Mouse (Mus musculus) forebrain, embryonic 14.5 days (tissue): ENCODE measurements around the gene Pofut1. TPM values are rescaled to one million over a fixed set of nuclear protein-coding genes. Genes with fewer than 3 reads are reported as not detected.

Experiments
- ATAC-seq: fragments of 200-750 bp; cut with Nextera tagmentation; 2 replicates; pipeline ENCODE4 v1.8.0; 2017; ENCODE audit warnings: mild to moderate bottlenecking, moderate library complexity
- DNase-seq: peaks from one replicate; pipeline ENCODE4 v3.0.0-alpha.2; 2015; ENCODE audit warnings: low spot score
- H3K27ac ChIP-seq: fragments of 300-500 bp; sonication (generic); 2 replicates; pipeline ENCODE4 v1.5.1; 2014; ENCODE audit warnings: low read depth, mild to moderate bottlenecking, control low read depth, low read length, moderate library complexity
- H3K27me3 ChIP-seq: fragments of 300-500 bp; sonication (generic); replicated peaks from 2 replicates; pipeline ENCODE4 v1.6.1; 2014; ENCODE audit warnings: low read length, control low read depth, mixed read lengths; ENCODE audit not compliant: control insufficient read depth, insufficient read depth
- H3K36me3 ChIP-seq: fragments of 300-500 bp; sonication (generic); 2 replicates; pipeline ENCODE4 v1.6.1; 2014; ENCODE audit warnings: low read length, control low read depth; ENCODE audit not compliant: control insufficient read depth, insufficient read depth
- H3K4me1 ChIP-seq: fragments of 300-500 bp; sonication (generic); 2 replicates; pipeline ENCODE4 v1.6.1; 2014; ENCODE audit warnings: antibody characterized with exemption, low read length, control low read depth; ENCODE audit not compliant: control insufficient read depth, insufficient read depth
- H3K4me2 ChIP-seq: fragments of 300-500 bp; sonication (generic); 2 replicates; pipeline ENCODE4 v1.6.1; 2014; ENCODE audit warnings: mild to moderate bottlenecking, control low read depth, low read length
- H3K4me3 ChIP-seq: fragments of 300-500 bp; sonication (generic); 2 replicates; pipeline ENCODE4 v1.5.1; 2014; ENCODE audit warnings: low read depth, low read length, control low read depth
- H3K9ac ChIP-seq: fragments of 300-500 bp; sonication (generic); 2 replicates; pipeline ENCODE4 v1.6.1; 2014; ENCODE audit warnings: mild to moderate bottlenecking, low read length, control low read depth, moderate library complexity
- H3K9me3 ChIP-seq: fragments of 300-500 bp; sonication (generic); replicated peaks from 2 replicates; pipeline ENCODE4 v1.6.1; 2016; ENCODE audit warnings: low read length, control low read depth, mixed read lengths; ENCODE audit not compliant: control insufficient read depth
- whole genome bisulfite sequencing: fragments of 180-500 bp; shearing (Covaris S2); extraction: QIAGEN DNeasy Blood & Tissue Kit; methylation state at CpG from one replicate; pipeline ENCODE4 v1.1.7; 2014; 5-methylcytosine and 5-hydroxymethylcytosine counted together
- polyA plus RNA-seq: library from polyadenylated mRNA; unstranded; fragments of >200 nt; fragmentation: Nextera tagmentation; extraction: Ambion mirVana; gene quantifications from 2 replicates; pipeline ENCODE4 v1.2.1, GENCODE M21; 2014

Pofut1 gene
- polyA plus RNA-seq, 1 experiment from 2014 or later, result 4.0 TPM

DNA sequence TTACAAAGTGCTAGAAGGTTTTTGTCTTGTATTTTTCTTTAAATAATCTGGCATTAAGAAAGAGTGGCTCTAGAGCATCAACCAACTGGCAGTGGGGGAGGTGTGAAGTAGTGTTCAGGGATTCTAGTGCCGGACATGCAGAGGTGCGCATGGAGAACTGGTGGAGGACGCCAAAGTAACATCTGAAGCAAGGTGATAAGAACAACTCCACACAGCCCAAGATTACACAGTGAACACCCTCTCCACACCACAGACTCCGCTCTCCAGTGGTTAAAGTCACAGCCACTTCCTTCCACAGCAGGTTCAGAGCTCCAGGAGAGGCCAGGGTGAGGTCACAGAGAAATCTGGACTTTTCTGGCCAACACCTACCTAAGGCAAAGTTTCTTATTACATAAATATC, 13.4 kb upstream of the Pofut1 start:
- Histone ChIP-seq H3K27ac (no peak overlapping the region), H3K36me3 (peaks cover 57% of the 10 kb centered on the region), H3K4me3 (no peak overlapping the region), H3K9me3 (no peaks in the 10 kb centered on the region), H3K4me1 (no peaks in the 10 kb centered on the region), H3K9ac (no peak overlapping the region), H3K27me3 (no peaks in the 10 kb centered on the region), H3K4me2 (no peak overlapping the region)
- ATAC-seq (no peak), DNase-seq (no peak)
- WGBS, result 93% methylated on average over 4 of the region's 4 CpGs

DNA sequence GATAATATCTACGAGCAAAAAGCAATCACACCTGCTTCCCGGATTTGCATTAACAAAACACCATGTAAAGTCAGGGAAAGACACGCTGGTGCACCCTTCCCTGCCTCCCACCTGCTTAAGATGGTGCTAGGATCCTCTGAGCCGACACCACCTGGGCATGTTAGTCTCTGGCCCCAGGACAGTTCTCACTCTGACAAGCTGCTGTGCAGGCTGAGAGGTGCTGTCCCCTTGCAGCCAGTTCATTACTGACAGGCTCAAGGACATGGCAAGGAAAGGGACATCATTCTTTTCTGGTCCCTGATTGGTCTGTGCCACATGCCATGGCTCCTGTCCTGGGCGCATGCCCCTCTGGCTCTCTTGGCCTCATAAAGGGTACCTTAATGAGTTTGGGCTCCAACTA, 12.8 kb upstream of the Pofut1 start:
- DNase-seq, result no peak
- H3K9me3 ChIP-seq, result no peaks in the 10 kb centered on the region
- no peak overlapping the region for H3K4me3 ChIP-seq
- H3K27ac ChIP-seq, result no peak overlapping the region
- ATAC-seq, result no peak
- 86% methylated on average over 5 of the region's 5 CpGs for WGBS
- H3K4me1 ChIP-seq, result no peaks in the 10 kb centered on the region
- no peak overlapping the region for H3K9ac ChIP-seq
- no peak overlapping the region for H3K4me2 ChIP-seq
- H3K36me3 ChIP-seq, result peaks cover 63% of the 10 kb centered on the region
- H3K27me3 ChIP-seq, result no peaks in the 10 kb centered on the region

DNA sequence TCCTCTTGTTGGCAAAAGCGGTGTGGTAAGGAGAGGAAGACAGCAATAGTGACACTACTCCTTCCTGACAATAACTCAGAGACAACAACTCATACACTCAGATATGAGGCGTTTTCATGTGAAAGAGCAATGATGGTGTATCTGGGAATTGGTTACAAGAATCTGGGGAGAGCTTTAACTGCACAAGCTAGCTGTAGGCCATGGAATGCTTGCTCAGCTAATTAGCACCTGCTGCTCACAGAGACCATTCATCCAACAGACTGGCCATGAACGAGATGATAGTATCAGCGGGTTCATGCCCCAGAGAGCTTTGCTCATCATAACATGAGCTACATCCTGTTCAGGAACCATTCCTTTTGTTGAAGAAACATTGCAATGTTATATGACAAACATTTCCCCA, 4.1 kb upstream of the Pofut1 start:
- 68% methylated on average over 4 of the region's 4 CpGs for WGBS
- H3K27ac ChIP-seq, result no peak overlapping the region
- peaks cover 14% of the 10 kb centered on the region for H3K4me1 ChIP-seq
- H3K9me3 ChIP-seq, result no peaks in the 10 kb centered on the region
- DNase-seq, result no peak
- H3K9ac ChIP-seq, result no peak overlapping the region
- no peaks in the 10 kb centered on the region for H3K27me3 ChIP-seq
- H3K4me3 ChIP-seq, result no peak overlapping the region
- no peak for ATAC-seq
- peaks cover 44% of the 10 kb centered on the region for H3K36me3 ChIP-seq
- no peak overlapping the region for H3K4me2 ChIP-seq

DNA sequence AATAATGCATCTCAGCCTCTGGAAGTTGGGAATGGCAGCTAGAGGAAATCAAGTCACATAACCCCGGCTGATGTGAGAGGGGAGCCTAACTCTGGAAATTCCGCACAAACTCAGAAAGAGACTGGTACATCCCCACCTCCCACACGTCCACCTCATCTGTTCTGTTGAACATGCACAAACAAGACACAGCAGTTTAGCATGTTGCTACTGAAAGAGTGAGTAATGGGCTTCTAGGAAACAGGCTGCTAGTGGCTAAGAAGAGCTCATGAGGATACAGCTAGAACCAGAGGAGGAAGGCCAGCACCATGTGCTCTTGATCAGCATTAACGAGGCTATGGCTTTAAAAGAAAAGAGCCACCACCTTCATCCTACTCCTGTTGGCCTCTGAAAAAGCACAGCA, 3.4 kb upstream of the Pofut1 start:
- DNase-seq (no peak), ATAC-seq (no peak)
- no peak overlapping the region for H3K4me2 ChIP-seq
- WGBS, result 68% methylated on average over 4 of the region's 4 CpGs
- no peak overlapping the region for H3K27ac ChIP-seq
- no peaks in the 10 kb centered on the region for H3K9me3 ChIP-seq
- no peak overlapping the region for H3K9ac ChIP-seq
- peaks cover 39% of the 10 kb centered on the region for H3K36me3 ChIP-seq
- H3K4me3 ChIP-seq, result no peak overlapping the region
- H3K4me1 ChIP-seq, result peaks cover 15% of the 10 kb centered on the region
- no peaks in the 10 kb centered on the region for H3K27me3 ChIP-seq

DNA sequence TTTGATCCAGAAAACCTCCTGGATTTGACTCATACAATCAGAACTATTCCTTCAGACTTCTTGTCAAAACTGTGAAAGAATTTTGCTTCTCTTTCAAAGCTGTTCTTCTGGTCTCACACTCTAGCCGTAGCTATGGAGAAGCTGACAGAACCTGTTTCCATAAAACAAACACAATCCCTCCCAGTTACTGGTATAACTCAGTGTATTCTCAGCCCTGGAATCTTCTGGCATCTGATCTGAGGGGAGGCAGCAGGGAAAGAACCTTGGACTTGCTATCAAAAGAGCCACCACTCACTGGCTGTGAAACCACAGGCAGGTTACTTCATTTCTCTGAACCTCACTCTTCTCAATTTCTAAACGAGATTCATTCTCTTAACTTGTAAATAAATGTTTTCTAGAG, 2.9 kb upstream of the Pofut1 start:
- Histone ChIP-seq H3K9ac (no peak overlapping the region), H3K4me1 (peaks cover 15% of the 10 kb centered on the region), H3K27me3 (no peaks in the 10 kb centered on the region), H3K4me3 (no peak overlapping the region), H3K27ac (no peak overlapping the region), H3K4me2 (no peak overlapping the region; the same call in 1 of the 2 replicates), H3K9me3 (no peaks in the 10 kb centered on the region), H3K36me3 (peaks cover 36% of the 10 kb centered on the region)
- WGBS, result 64% methylated on average over 2 of the region's 2 CpGs
- DNase-seq (no peak), ATAC-seq (no peak)

DNA sequence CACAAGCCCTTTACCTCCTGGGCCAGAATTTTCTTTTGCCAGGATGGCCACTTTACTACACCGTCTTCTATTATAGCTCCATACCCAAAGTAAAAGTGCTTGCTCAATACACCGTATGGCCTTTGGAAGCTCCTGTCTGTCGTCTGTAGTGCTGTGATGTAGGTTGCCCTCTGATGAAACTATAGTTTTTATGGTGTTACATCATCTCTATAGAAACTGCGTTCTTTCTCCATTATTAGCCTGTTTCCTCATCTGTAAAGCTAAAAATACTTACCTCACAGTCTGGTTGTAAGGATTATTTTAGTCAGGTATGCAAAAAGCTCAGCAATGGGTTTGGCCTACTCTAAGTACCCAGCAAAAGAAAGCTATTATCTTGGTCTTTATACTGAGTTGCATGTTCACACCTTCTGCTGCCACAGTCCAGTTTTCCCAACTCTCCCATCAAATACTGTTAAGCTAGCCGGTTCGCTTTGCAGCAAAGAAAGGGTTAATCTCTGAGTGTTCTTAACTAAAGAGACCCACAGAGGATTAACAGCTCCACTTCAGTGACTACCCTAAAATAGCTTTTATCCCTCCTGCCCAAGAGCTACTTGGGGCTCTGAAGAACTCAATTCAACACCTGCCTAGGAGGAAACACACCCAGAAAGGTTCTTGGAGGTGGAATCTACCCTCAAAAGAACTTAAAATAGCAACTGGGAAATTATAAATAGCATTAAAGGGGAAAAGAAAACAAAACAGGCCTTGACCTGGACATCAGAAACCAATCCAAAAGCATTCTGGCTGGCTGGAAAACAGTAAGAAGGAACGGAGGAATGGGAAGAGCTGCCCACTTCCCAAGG, 2.1 kb upstream of the Pofut1 start:
- Histone ChIP-seq H3K4me2 (peak overlapping the region; percentile 95), H3K9me3 (no peaks in the 10 kb centered on the region), H3K4me1 (peaks cover 15% of the 10 kb centered on the region), H3K4me3 (peak overlapping the region; percentile 94), H3K9ac (peak overlapping the region; percentile 96), H3K36me3 (peaks cover 32% of the 10 kb centered on the region), H3K27ac (no peak overlapping the region), H3K27me3 (no peaks in the 10 kb centered on the region)
- WGBS, result 38% methylated on average over 7 of the region's 7 CpGs
- ATAC-seq (no peak), DNase-seq (no peak)

DNA sequence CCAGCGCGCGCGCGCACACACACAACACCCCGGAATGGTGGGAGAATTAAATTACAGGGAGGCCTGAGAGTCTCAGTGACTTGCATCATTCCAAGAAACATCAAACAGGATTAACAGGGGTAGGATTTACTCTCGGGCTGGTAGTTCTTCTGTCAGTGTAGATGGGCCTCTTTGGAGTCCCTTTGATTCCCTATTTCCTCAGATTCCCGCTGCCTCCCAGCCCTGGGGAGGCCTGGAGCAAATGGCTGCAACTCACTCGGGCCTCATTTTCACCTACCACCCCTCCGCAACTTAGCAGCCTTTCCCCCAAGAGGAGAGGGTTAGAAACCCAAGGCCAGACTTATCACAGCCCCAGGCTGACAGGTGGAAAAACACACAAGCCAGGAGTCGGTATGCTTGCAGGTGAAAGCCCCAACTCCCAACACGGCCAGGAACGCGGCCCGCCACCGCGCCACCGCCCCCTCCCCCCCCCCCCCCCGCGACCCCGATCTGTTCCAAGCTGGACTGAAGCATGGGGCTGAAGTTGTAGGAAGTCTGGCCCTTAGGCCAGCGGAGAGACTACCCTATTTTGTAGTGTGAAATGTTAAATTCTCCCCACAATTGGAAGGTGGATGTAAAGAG, 1.4 kb upstream of the Pofut1 start:
- Histone ChIP-seq H3K27me3 (no peaks in the 10 kb centered on the region), H3K36me3 (peaks cover 25% of the 10 kb centered on the region), H3K4me2 (peak overlapping the region; percentile 95), H3K27ac (no peak overlapping the region), H3K4me1 (peaks cover 15% of the 10 kb centered on the region), H3K9ac (peak overlapping the region; percentile 96), H3K9me3 (no peaks in the 10 kb centered on the region), H3K4me3 (peak overlapping the region; percentile 94)
- DNase-seq (peak; percentile 34), ATAC-seq (no peak)
- 1% methylated on average over 21 of the region's 22 CpGs for WGBS

DNA sequence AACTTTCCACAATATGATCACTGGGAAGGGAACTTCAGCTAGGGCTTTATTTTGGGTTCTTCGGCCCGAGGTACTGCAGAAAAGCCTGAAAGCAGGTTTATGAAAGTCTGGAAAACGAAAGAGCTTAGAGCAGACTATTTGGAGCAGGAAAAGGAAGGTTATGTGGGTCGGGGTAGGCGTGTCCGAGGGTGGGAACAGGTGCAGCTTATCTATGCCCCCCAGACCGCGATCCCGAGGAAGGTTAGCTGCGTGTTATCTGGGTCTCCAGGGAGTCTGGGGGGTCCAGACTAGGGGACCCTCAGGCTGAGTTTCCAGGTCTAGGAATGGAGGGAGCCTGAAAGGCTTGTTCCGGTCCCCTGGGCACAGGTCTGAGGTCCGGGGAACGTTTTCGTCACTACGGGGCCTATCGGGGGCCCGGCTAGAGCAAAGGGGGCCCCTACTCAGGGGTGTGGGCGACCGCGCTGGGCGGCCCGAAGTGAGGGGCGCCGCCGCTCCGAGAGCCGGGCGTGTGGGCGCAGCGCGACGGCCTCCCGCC, 565 bp upstream of the Pofut1 start:
- ATAC-seq (peak; percentile 68; the same call in 1 of the 2 replicates), DNase-seq (peak; percentile 21)
- peak overlapping the region; percentile 80 for H3K27ac ChIP-seq
- H3K36me3 ChIP-seq, result peaks cover 21% of the 10 kb centered on the region
- no peaks in the 10 kb centered on the region for H3K9me3 ChIP-seq
- peak overlapping the region; percentile 95 for H3K4me2 ChIP-seq
- H3K9ac ChIP-seq, result peak overlapping the region; percentile 96
- H3K4me3 ChIP-seq, result peak overlapping the region; percentile 94
- H3K4me1 ChIP-seq, result peaks cover 15% of the 10 kb centered on the region
- no peaks in the 10 kb centered on the region for H3K27me3 ChIP-seq
- under 1% methylated on average over 21 of the region's 33 CpGs for WGBS

DNA sequence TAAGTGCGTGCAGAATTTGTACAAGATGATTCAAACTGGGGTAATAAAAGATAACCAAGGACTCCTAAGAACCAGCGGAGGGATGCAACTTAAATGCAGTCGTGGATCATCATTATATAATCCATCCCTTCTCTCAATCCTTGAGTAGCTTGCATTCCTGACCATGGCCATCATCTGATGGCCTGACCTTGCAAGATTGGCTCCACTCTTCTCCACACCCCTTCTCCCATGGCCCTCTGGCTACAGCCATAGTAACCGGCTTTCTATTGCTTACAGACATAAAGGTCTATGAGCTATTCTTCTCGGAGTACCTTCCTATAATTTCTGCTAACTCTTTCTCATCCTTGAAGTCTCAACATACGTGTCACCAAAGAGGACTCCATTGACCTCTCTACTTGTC, 823 bp downstream of the Pofut1 start:
- Histone ChIP-seq H3K36me3 (peaks cover 12% of the 10 kb centered on the region; the same call in 1 of the 2 replicates), H3K4me2 (peak overlapping the region; percentile 95), H3K4me1 (peaks cover 15% of the 10 kb centered on the region), H3K4me3 (peak overlapping the region; percentile 94), H3K9ac (peak overlapping the region; percentile 96), H3K9me3 (no peaks in the 10 kb centered on the region), H3K27me3 (no peaks in the 10 kb centered on the region), H3K27ac (no peak overlapping the region)
- no peak for DNase-seq
- ATAC-seq, result no peak
- WGBS, result 65% methylated on average over 6 of the region's 6 CpGs
